Mouse (Mus musculus) right cerebral cortex, postnatal 10 days (tissue): ENCODE measurements around the gene Mrpl54.

ENCODE experiments used
- DNase-seq, 2 experiments: peaks; one replicate each; pipeline ENCODE4 v3.0.0; 2021; ENCODE audit warnings: low spot score in 2 of 2

The Mrpl54 gene

DNA sequence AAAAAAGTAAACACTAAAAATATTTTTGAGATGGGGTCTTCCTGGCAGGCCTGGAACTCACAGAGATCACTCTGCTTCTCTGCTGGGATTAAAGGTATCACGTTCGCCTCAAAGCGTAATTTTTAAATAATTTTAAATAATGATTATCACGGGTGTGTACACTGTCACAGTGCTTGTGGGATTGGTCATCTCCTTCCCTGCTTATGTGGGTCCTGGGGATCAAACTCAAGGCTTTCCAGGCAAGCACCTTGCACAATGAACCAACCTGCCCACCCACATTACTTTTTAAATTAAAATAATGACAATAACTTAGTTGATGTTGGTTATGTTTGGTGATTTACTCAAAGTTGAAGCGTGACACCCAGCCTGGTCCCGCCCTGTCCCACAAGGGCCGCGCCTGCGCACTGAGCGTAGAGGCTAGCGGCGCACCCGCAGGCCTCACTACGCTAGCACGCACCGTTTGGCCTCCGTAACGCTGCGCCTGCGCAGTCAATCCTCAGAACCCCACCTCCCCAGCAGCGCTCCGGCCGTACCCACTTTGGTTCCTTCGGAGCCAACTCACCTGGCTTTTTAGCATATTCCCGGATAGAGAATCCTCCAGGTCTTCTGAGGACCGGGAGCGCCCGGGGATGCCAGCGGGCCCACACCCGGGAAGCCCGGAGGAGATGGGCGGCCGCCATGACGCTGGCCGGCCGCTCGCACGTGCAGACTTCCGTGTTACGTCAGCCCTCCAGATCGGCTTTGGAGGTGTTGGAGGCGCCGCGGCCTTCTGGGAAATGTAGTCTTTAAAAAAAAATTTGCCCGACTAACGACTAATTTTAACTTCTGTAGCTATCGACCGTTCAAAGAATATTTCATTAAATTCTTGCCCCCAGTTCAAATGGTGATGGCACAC, at the start of gene Mrpl54, which contains the start of gene Apba3:
TSS of gene Mrpl54 (minus strand) at position 724 of the 895 bp plus-strand sequence.
TSS of gene Apba3 (plus strand) at position 750 of the 895 bp plus-strand sequence.
- DNase-seq, result peak; percentile 96 to 97

DNA sequence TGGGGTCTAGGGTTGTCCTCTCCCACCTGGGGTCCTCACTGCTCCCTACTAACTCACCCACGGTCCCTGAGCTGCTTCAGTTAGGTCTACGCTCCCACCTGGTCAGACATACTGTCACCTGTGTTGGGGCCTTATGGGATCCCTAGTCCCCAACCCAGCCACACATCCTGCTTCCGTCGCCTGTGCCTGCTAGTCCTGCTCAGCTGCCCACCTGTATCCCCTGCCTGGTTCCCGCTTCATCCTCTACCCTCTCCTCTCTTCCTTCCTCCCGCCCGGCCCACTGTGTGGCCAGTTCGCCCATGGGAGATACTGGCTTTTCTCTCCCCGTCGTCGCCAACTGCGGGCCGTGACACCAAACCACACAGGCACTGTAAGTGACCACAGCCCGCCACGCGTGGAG, 48.9 kb upstream of the Mrpl54 start:
- peak in 1 of 2 experiments; percentile 34 for DNase-seq

DNA sequence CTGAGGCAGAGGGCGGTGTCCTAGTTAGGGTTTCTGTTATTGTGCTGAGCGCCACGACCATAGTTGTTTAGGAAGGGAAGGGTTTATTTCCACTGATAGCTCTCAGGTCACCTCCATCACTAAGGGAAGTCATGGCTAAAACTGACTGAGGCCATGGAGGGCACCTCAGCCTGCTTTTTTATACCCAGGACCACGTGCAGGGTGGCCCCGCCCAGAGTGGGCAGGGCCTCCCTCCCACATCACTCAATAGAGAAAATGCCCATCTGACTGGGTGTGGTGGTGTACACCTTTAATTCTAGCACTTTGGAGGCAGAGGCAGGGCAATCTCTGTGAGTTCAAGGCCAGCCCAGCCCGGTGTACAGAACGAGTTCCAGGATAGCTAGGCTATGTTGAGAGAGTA, 47.5 kb upstream of the Mrpl54 start:
- no peak for DNase-seq

DNA sequence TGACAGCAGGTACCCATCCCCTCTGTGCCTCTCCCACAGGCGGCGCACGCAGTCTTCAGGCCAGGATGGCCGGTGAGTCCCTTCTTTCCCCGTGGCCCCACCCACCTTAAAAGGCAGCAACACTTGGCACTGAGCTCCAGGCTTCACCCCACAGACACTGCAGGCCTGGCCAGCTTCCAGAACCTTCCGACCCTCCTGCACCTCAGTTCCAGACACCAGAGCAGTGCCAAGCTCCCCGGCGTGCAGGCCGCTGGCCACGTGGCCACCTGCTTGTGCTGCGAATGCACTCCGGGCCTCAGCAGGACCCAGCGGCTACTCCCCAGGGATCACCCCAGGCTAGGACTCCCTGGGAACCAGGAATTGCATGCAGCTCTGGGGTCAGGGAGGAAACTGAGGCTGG, 46.8 kb upstream of the Mrpl54 start:
- DNase-seq, result no peak

DNA sequence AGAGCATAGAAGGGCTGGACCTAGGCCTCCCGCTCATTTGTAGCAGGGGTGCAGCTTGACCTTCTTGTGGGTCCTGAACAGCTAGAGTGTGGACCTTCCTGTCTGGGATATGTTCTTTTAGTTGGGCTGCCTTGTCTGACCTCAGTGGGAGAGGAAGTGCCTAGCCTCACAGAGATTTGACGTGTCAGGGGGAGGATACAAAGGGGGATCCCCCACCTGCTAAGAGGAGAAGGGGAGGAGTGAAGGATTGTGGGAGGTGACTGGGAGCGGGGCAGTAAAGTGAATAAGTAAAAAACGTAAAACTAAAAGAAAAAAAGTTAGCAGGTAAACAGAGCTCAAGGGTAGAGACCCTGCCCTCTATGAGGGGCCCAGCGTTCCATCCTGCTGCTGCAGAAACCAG, 42.8 kb upstream of the Mrpl54 start:
- no peak for DNase-seq

DNA sequence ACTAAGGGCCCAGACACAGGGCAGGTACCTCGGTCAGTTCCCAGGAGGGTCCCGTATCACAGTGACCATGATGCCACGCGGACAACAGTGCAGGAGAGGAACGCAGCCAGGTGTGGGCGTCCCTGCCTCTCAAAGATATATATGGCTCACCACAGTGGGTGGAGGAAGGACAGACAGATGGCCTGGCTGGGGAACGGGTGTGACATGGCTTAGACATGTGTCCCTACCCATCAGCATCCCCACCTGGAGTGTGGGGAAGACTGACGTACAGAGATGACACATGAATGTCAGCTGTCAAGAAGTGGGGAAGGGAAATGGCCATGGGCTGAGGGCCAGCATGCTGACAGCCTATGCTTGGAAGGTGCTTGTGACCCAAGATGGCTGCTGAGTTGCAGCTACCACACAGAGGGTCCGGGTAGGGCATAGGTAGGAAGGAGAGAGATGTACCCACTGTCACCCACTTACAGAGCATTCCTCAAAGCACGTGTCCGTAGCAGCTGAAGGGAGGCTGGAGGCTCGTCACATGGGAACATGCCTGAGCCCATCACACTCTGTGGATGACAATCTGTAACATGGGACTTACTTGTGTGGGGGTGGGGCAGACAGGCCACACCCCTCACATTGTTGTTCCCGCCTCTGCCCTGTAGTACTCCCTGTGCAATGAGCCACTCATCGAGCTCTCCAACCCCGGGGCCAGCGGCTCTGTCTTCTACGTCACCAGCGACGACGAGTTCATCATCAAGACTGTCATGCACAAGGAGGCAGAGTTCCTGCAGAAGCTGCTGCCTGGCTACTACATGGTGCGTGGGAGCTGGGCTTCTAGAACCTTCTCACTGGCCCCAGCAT, 40.3 kb upstream of the Mrpl54 start:
- DNase-seq, result no peak

DNA sequence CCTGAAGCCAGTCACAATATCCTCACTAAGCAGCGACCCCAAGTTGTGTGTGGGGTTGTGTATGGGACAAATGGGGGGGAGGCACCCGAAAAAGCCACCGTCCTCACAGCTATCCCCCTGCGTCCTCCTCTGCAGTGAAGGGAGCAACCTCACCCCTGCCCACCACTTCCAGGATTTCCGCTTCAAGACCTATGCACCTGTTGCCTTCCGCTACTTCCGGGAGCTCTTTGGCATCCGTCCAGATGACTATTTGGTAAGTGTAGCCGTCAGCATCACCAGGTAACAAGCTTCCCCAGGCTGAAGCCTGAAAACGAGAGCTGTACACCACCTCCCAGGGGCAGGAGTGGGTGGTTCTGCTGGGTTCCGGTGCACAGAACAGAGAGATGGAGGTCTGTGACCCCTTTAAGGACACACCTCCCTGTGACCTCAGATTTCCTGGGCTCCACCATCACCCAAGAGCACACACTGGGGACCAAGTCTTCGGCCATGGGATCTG, 39.5 kb upstream of the Mrpl54 start:
- DNase-seq, result no peak

DNA sequence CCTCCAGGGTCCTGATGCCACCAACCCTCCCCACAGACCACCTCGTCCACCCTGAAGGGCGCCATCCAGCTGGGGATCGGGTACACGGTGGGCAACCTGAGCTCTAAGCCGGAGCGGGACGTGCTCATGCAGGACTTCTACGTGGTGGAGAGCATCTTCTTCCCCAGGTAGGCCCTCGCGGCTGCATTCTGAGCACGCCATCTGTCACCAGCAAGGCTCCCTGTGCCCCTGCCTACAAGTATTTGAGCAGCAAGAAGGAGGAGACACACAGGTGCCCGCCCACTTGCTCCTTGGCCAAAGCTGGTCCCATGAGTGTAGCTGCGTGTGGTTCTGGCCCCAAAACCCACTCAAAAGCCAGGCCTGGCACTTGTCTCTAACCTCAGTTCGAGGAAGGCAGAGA, 38.9 kb upstream of the Mrpl54 start:
- DNase-seq, result no peak

DNA sequence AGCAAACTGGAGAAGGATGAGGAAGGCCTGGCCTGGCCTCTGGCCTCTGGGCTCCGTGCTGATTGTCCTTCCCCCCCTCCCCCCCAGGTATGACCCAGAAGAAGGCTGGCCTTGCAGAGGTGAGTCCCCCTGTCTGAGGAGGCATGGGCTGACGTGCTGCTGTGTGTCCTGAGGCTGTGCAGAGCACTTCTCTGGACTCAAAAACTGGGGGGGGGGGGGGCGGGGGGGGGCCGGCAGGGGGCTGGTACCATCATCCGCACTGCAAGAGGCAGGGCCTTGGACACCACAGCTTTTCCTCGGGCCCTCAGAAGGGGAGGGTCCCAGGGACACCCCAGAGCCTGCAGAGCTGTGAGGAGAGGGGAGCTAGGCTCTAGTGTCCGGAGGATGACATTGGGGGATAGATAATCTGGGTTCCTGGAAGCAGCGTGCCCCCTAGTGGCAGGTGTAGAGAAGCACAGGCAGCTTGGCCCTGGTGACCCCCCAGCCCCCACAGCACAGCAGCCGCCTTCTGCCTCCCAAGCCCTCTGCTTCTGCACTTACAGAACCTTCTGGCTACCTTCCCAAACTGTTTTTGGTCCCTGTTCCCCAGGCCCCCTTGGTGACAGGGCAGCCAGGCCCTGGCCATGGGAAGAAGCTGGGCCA, 38.0 kb upstream of the Mrpl54 start:
- DNase-seq, result no peak

DNA sequence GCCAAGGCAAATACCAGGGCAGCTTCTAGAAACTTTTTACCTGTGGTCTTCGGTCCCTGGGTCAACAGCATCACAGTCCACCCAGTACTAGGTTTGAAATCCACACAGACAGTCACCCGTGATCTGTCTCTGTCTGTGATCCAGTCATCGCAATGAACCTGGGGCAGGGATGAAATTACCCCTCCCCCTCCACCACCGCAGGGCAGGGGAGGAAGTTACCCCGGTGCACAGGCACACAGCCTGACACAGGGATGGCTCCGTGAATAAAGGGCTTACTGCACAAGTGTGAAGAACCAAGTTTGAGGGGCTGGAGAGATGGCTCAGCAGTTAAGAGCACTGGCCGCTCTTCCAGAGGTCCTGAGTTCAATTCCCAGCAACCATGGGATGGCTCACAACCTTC, 37.0 kb upstream of the Mrpl54 start:
- no peak for DNase-seq

DNA sequence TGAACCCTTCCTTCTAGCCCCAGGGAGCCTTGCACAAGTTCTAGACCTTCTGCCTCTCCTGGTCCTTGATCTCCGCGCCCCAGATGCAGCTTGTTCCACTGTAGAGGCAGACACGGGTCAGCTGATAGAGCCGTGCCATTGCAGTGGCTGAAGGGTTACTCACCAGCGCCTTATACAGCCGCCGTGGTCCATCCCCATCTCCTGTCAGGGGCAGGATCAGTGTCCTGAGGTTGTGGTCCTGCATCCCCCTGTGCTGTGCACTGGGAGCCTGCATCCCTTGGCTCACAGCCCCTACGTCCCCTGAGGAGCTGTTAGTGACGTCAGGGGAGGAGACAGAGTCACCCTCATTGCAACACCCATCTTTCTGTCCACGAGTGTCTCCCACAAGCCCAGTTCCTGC, 36.5 kb upstream of the Mrpl54 start:
- DNase-seq, result no peak

DNA sequence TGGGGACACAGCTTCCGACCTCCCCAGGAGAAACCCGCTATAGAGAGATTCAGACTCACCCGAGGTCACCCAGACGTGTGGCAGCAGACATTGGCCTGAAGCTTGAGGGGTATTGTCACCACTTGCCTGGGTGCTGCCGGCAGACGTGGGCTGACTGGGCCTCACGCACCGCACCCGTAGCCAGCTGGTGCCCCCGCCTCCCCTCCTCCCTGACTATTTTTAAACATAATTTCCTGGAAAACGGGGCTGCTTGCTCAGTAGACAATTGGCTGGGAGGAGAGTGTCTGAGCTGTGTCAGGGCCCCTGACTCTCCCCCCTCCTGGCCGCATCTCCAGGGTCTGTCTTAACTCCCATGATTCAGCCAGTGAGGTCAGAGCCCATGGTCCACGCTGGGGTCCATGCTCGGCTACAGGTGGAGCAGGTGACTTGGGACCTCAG, 36.1 kb upstream of the Mrpl54 start:
- peak; percentile 70 to 76 for DNase-seq

DNA sequence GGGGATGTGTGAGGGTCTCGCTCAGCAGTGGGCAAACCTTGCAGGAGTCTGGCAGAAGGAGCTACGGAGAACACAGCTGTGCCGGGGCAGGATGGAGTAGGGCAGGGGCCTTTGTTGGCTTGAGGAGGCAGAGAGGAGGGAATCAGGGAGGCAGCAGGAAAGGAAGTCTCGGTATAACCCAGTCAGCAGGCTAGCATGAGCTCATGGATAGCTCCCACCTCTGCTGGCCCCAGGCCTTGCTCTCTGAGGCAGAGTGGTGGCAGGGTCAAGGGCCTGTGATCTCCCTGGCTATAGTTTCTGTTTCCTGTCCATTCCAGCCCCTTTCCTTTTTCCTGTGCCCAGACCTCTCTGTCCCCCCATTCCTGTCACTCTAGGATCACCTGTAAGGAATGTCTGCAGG, 35.6 kb upstream of the Mrpl54 start:
- DNase-seq, result no peak

DNA sequence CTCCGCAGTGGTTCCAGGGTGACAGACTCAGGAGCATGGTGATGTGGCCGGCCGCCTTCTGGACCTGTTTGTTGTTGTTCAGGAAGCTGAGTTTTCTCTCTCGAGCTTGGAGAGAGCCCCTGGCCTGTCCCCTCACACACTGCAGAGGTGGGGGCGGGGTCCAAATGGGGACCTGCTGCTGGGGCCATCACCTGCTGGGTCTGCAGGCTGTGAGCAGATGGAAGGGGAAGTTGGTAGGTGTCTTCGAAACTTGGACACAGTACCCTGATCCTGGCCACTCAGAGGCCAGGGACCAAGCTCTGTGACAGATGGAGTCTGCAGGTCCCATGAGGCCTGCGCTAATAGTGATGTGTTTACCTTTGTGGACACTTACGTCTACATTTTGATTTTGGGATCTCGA, 34.6 kb upstream of the Mrpl54 start:
- no peak for DNase-seq

DNA sequence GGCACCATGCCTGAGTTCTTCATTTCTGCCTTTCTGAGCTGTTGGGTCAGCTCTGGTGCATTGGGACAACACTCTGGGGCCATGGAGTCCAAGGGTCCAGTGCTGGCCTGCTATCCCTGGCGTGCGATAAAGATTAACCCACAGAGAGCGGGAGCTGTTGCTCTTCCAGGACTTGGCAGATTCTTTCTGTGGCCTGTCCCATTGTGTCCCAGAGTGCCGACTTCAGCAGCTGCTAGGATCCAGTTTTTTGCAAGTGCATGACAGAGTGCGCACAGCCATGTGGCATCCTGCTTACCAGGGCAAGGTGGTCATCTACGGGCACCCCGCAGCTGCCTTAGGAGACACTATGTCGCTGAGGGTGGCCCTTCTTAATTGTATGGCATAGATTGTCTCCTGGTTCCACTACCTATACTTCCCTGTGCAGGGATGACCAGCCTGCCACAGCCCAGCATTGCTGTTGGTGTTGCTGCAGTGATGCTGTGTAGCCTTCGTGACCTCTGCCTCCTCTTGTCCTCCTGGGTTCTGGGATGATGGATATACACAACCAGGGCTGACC, 33.7 kb upstream of the Mrpl54 start:
- DNase-seq, result no peak

DNA sequence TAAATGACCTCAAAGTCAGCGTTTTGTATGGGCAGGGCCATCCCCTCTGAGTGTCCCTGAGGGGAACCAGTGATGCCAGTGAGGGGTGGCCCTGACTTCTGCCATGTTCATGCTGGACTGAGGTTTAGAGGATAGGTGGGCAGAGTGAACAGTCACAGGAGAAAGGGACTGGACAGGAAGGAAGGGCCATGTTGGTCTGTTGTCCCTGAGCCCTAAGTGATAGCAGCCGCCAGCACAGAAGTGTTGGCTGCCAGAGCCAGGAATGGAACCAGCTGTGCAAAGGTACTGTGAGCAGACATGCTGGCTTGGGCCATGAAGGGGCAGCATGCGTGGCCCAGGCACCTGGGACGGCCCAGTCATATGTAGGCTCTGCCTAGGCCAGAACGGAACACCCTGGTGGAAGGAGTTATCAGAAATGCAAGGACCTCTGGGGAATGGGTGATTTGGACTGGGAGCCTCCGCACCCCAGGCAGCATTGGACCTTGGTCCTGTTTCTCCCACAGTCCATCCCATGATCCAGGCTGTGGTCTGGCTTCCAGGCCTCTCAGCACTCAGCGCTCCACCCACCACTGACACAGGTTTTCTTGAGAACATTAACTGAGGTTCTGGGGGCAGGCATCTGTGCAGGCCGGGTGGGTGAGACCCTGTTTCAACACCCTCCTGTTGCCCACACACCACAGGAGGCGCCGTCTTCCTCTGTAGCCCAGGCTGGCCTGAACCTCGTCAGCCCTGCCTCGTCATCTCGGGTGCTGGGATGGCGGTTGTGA, 33.0 kb upstream of the Mrpl54 start:
- DNase-seq, result no peak

DNA sequence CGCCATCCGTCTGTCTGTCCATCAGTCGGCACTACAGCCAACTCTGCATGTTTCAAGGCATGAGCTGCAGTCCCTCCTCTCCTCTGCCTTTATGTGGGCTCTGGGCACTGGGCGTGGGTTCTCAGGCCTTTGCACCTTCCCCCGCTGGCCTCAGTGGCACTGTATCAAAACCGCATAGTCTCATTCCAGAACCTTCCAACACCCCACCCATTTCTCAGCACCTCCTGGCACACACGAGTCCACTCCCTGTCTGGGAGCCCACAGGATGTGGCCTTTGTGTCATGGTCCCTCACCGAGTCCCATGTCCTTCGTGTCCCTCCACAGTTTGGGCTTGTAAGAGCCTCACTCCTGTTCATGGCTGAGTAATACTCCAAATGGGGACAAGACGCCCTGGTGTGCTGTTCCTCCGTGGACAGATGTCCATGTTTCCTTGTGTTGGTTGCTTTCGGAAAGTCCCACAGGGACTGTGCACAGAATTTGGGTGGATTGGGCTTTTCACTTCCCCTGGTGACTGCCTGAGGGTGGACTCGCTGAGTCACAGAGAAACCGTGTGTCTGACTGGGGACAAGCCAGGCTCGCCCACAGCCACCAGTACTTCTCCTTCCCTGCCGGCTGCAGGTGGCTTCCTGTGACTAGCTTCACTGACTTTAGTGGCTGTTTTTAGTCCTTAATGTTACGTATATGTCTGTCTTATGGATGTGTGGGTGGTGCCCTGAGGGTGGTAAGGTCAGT, 31.8 kb upstream of the Mrpl54 start:
- peak in 1 of 2 experiments; percentile 45 for DNase-seq

DNA sequence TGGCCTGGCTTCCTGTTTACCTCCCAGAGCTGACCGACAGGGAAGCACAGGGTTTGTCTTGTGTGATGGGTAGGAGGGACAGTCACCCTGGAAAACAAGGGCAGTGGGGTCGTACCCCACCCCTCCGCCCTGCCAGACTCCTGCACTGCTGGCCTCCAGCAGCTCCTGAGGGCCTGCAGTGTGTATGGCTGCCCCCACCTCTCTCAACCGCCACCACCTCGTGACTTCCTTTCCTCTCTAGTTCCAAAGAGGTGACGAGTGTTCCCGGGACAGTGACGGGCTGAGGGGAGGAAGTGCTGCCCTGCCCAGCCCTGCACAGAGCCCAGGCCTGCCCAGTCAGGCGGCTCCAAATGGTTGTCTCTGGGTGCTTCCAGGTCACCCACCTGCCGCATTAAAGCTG, 31.1 kb upstream of the Mrpl54 start:
- DNase-seq, result peak in 1 of 2 experiments; percentile 33

DNA sequence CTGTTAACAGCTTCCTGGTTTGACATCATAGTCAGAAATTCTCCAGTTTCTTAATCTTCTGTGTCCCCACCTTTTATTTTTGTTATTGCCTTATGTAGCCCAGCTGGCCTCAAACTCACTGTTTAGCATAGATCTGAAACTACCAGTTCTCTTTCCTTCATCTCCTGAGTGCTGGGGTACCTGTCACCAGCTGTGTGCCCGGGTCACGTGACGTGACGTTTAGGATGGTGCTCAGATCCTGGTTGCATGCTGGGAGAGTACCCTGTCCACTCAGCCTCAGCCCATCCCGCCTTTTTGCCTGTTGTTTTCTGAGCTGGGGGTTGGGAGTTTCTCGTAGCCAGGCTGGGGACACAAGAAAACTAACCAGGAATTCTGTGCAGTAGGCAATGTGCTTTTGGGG, 30.5 kb upstream of the Mrpl54 start:
- no peak for DNase-seq

DNA sequence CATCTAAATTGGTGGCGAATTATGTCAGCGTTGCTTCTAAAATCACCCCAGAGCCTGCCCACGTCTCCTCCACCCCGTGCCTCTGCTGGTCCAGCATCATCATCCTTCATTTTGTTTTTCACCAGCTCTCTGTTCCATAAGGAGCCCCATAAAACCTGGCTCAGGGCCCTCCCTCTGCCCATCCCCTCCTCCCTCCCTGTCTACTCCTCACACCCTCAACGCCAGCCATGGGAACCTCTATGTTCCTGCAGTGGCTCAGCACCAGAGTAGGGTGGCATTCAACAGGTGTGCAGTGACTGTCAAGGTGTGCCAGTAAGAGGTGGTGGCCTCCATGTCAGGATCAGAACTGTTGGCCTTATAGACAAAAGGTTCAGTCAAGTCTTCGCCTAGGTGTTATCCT, 28.5 kb upstream of the Mrpl54 start:
- DNase-seq, result peak in 1 of 2 experiments; percentile 67
